Mouse (Mus musculus) liver, adult 2 months (tissue): ENCODE measurements around the gene Cdpf1.

Source experiments
- CTCF ChIP-seq: fragments of 200-500 bp; IDR thresholded peaks from 2 replicates; pipeline ENCODE4 v1.5.1; 2011; ENCODE audit warnings: low read depth, low read length, control low read depth
- POLR2A ChIP-seq: fragments of 200-500 bp; IDR thresholded peaks from 2 replicates; pipeline ENCODE4 v1.6.1; 2011; ENCODE audit warnings: low read length, control low read depth; ENCODE audit not compliant: insufficient read depth; ENCODE audit errors: extremely low read depth

DNA sequence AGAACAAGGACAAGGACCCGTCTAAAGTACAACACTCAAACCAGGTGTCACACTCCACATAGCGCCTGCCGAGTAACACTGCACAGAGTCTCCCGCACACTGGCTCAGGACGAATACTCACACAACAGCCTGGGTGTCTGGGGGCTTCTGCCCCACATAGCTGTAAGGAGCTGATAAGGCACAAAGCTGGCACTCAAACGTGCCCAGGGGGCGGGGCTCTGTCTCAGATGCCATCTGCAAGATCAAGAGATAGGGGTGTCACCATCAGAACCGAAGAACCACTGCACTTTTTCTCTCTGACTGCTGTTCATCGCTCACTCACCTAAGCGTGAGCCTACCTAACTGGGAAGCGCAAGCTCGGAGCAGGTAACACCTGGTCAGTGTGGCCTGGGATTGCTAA lies 2.4 kb downstream of the Cdpf1 start:
- TF ChIP-seq CTCF, result no peak
- TF ChIP-seq POLR2A, result no peak
